11 mouse cellular contexts compared by ENCODE assay signal in genomic region chr17:47266335-47266734, GRCm38 (mm10).
"Had no signal": no experiment of that assay in that cellular context is flagged by ENCODE, and none has a peak within 500 bp of the region (broad histone marks: within the 10 kb centered on the region; RNA-seq: fewer than 3 reads in every experiment).

No protein-coding gene starts in this region.

- DNase-seq: kidney, adult 18-20 months; kidney, postnatal 10 days; kidney, postnatal 4 days; thymus, adult 18-20 months; thymus, postnatal 14 days had no signal

- H3K27ac ChIP-seq: intestine, embryonic 15.5 days; limb, embryonic 13.5 days; liver, embryonic 12.5 days; lung, embryonic 15.5 days; midbrain, embryonic 13.5 days; neural tube, embryonic 12.5 days had no signal

- H3K9me3 ChIP-seq: intestine, embryonic 15.5 days; limb, embryonic 13.5 days; lung, embryonic 15.5 days had no signal

- H3K4me3 ChIP-seq: intestine, embryonic 15.5 days; limb, embryonic 13.5 days; liver, embryonic 12.5 days; lung, embryonic 15.5 days; midbrain, embryonic 13.5 days; neural tube, embryonic 12.5 days had no signal

- H3K9ac ChIP-seq: intestine, embryonic 15.5 days; limb, embryonic 13.5 days; liver, embryonic 12.5 days; lung, embryonic 15.5 days; midbrain, embryonic 13.5 days; neural tube, embryonic 12.5 days had no signal

- ATAC-seq: intestine, embryonic 15.5 days; liver, embryonic 12.5 days; midbrain, embryonic 13.5 days had no signal

- H3K4me1 ChIP-seq: intestine, embryonic 15.5 days; limb, embryonic 13.5 days; liver, embryonic 12.5 days; lung, embryonic 15.5 days; midbrain, embryonic 13.5 days; neural tube, embryonic 12.5 days had no signal

- H3K27me3 ChIP-seq: intestine, embryonic 15.5 days; limb, embryonic 13.5 days; liver, embryonic 12.5 days; lung, embryonic 15.5 days; midbrain, embryonic 13.5 days; neural tube, embryonic 12.5 days had no signal

- H3K4me2 ChIP-seq: intestine, embryonic 15.5 days; limb, embryonic 13.5 days; liver, embryonic 12.5 days; lung, embryonic 15.5 days; midbrain, embryonic 13.5 days; neural tube, embryonic 12.5 days had no signal
